Mouse (Mus musculus) natural killer cell, adult 2 months (primary cell): ENCODE results near the gene Bcat2.
A peak's percentile ranks its signal among the peaks of the same experiment; 100 is the strongest.
"Not testable (repeated sequence)": the region's sequence is repeated elsewhere in the genome, so short reads cannot be mapped to it uniquely, and the experiment has no call there.

Source experiments
- DNase-seq, 2 experiments: peaks; one replicate each; pipeline ENCODE4 v3.0.0; 2022; ENCODE audit warnings: low spot score in 2 of 2

Gene Bcat2

DNA sequence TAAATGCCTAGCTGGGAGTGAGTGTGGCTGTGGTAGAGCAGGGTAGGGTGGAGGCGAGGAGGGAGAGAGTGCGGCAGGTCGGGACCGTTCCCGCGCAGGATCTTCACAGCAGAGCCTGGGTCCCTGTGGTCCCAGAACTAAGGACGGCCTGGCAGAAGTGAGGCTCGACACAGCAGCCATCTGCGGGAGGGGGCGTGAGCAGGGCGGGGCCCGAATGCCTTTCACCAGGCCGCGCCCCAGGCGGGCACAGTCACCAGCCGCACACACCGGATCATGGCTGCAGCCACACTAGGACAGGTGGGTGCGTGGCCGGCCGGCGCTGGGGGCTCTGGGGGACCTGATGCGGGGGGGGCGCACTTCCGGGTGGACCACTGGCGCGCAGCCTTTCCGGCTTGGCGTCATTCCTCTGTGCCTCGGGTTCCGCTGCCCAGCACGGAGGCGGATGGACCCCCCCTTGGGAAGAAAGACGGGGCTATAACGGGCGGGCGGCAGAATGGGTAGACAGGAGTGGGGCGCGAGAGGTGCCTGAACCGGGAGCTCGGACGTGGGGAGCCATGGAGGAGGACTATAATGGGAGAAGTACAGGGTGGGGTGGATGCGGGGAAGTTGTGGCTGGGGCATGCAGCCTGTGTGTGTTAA lies at the start of gene Bcat2:
Gene Bcat2, plus strand, starts transcription at position 51 of the 639 bp plus-strand sequence.
- DNase-seq = peak; percentile 63 to 73

DNA sequence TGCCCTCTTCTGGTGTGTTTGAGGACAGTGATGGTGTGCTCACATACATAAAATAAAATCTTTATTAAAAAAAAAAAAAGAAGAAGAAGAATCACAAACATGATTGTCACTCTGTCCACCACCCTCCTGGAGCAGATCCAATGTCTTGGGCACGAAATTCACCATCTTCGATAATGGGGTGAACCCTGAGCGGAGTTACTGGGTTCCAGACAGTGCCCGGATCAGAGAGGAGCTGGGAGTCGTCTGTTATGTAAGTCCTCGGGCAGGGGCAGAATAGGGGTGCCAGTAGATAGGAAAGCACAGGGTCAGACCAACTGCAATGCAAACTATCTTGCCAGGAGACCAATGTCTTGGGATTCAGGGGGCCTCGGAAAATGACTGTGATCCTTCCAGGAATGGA lies 49.3 kb upstream of the Bcat2 start:
- no peak for DNase-seq

DNA sequence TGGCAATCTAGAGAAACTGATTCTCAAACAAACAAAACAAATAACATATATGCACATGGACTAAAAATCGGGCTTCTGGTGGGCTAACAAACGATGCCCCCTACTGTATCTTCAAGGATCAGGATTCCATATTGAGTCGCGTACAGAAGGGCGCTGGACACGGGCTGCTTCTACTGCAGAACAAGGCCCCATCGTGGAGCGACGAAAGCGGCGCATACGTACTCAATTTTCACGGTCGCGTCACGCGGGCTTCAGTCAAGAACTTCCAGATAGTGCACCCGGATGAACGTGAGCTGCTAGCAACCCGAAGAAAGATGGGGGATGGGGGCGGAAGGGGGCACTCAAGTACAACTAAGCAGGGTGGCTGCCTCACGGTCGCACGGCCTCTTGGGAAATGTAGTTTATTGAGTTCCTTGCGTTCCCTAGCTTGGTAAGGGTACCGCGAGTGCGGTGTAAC lies 48.2 kb upstream of the Bcat2 start:
- peak; percentile 90 to 93 for DNase-seq

DNA sequence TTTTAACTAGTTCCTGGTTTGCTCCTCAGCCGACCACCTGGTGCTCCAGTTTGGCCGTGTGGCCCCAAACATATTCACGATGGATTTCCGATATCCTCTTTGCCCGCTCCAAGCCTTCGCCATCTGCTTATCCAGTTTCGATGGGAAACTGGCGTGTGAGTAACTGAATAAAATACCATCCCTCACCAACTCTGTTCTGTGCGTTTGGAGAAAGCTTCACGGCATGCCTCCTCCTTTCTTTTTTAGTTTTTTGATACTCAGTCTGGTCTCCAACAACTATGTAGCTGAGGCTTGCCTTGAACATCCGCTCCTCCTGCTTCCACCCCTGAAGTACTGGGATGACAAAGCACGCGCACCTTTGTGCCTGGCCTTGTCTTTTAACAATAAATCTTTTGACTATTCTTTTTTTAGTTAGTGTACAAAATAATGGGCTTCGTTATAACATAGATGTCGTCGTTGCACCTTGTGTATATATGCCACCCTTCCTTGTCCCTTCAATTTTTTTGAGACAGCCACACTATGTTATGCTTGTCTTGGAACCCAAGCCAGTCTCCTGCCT lies 47.7 kb upstream of the Bcat2 start:
- no peak for DNase-seq

DNA sequence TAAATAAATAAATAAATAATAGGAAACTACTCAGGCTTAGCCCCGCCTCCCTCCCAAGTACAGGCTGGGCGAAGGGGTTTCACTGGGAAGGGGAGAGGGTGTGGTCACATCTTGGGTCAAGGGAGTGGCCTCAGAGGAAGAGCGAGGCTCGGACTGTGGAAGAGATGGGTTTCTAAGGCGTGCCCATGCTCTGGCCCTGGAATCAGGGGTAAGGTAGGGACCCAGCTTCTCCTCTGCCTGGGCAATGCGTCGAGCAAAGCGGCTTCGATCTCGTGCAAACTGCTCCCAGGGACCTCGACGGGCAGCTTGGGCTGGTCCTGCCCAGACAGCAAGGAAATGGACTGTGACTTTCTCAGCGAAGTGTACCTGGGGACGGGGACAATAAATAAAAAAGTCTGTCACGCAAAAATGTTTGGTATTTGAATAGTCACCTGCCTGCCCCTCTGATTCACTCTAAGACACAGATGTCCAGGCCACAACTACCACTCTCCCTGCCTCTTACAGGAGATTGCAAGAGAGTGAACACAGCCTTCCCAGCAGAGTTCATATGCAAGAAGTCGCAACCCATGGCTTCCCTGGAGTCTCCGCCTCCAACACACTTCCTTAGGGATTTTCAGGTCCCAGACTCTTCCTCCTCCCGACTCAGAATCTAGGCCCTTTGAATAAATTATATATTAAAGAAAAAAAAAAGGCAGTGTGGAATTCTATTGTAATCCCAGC lies 46.8 kb upstream of the Bcat2 start:
- no peak for DNase-seq

DNA sequence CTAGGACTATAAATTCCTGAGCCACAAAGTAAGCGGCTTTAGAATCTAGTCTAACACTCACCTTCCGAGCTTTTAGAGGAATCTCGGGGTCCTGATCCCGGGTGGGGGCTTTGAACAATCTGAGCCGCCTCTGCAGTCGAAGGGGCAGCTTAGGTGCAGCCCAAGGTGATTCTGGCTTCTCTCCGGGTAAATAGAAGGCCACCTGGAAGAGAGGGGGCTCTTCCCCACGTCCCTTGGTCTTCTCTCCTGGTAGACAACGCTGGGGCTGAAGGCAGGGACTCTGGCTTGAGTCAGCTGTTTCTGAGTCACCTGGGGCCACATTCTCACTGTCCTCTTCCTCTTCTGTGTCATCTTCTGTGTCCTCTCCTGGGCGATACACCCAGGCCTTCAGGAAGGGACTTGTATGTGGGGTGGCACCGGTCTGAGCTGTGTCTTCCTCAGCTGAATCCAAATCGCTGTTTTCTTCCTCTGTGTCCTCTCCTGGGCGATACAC lies 46.2 kb upstream of the Bcat2 start:
- DNase-seq = no peak

DNA sequence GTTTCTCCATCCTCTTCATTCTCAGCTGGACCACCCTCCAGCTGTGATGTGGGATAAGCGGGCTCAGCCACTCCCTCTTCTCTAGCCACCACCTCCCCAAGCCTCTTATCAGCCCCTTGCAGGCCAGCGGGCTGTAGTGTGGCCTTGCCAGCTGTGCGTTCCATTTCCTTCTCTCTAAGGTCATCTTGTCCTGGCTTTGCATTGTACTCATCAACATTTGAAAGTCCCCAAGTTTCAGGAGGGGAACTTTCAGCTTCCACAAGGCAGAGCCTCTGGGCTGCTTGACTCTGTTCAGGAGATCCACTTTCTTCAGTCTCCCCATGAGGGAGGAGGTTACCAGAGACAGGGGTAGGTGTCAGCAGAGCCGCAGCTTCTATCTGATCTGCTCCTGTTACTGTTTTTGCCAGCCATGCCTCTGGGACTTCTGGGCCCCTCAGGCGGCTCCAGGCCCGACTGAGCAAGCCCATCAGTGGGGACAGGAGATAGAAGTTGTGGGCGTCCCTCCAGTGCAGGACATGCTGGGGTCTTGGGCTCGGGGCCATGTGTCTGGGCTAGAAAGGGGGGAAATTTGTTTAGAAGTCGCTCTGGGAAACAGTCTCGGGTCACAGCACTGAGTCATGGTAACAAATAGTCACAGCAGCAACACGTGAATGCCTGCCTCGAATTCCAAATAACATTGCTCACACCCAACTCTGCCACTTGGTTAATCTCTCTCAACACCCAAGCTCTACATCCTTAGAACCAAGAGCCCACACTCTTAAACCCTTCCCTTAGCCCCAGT lies 44.9 kb upstream of the Bcat2 start:
- DNase-seq = peak in 1 of 2 experiments; percentile 24

DNA sequence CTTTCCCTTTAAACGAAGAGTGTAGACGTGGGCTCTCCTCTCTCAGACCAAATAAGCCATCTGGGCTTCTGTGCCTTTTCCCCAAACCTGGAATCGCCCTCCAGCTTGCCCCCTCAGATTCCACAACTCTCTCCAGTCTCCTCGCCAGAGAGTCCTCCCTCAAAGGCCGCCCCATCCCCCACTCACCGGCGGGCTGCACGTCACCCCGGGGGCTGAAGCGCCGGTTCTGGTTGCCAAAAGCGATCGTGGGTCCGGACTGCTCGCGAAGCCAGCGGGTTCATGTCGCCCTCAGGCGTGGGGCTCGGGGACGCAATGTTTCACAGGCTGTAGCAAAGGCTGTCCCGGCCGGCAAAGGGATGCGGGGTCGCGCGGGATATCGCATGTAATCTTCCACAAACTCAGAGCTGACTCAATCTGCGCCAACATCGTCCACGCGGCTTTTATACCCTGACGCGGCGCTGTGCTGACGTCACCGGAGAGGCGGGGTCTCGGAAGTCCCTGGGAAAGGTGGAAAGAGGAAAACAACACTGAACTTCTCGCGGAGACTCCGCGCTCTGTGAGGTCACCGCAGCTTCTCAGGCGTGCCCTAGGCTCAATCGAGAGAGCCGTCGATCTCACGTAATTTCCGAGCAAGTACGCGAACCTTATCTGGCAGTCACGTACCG lies 44.0 kb upstream of the Bcat2 start, which contains the start of the genes Ppp1r15a and Plekha4:
Gene Ppp1r15a, minus strand, starts transcription at position 460 of the 665 bp plus-strand sequence.
Gene Plekha4, plus strand, starts transcription at position 522 of the 665 bp plus-strand sequence.
- DNase-seq = peak; percentile 97 to 98

DNA sequence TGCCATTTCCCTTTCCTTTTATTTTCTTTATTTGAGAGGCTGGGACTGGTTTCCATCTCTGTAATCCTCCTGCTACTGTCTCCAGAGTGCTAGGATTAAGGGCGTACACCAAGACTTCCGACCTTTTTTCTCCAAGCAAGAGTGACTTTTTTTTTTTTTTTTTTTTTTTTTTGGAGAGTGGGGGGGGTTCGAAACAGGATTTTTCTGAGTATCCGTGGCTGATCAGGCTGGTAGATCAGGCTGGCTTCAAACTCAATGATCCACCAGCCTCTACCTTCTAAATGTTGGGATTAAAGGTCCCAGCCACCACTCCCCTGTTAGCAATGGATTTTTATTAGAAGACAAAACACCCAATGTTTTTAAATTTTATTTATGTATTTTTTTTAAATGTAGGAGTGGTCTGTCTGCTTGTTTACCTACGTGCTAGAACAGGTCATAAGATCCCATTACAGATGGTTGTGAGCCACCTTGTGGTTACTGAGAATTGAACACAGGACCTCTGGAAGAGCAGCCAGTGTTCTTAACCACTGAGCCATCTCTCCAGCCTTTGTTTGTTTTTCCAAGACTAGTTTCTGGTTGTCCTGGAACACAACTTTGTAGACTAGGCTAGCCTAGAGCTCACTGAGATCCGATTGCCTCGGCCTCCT lies 43.4 kb upstream of the Bcat2 start:
- DNase-seq = peak; percentile 35 to 50

DNA sequence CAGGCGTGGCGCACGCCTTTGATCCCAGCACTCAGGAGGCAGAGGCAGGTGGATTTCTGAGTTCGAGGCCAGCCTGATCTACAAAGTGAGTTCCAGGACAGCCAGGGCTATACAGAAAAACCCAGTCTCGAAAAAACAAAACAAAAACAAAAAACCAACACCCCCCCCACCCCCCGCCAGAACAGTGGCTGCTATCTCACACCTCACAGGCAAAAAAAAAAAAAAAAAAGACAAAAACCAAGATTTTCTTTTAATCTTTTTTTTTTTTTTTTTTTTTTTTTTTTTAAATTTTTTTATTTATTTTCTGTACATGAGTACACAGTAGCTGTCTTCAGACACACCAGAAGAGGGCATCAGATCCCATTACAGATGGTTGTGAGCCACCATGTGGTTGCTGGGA lies 42.8 kb upstream of the Bcat2 start:
- not testable (repeated sequence) for DNase-seq

DNA sequence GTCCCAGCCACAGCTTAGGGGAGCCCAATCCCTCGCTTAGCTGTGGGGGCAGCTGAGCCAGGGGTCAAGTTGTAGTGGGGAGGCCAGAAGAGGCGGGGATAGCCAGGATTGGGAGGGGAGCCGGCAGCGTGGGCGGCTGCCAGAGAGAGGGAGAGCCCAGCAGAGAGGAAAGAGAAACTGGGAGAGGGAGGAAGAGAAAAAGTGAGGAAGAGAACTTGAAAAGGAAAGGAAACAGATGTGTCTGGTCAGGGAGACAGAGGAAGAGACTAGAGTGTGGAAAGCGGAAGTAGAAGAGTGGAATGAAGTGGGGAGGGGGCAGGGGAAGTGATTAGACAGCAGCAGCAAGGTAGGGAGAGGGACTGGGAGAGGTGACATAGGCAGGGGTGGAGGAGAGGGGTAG lies 40.5 kb upstream of the Bcat2 start:
- no peak for DNase-seq

DNA sequence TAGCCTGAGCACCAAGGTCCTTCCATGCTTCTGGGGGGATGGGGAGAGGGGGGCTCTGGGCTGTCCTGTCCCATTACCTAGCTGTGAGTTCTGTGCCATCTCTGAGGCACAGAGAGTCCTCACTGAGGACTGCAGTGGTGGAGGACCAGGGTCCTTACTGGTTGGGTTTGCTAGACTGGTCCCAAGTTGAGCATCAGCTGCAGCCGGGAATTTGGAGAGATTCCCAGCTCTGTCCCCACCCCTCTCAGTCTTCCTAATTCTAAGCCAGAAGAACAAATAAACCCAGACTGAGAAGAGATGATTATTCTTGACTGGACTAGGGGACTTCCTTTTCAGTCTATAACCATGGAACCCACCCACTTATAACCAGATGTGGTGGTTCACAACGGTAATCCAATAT lies 39.3 kb upstream of the Bcat2 start:
- no peak for DNase-seq

DNA sequence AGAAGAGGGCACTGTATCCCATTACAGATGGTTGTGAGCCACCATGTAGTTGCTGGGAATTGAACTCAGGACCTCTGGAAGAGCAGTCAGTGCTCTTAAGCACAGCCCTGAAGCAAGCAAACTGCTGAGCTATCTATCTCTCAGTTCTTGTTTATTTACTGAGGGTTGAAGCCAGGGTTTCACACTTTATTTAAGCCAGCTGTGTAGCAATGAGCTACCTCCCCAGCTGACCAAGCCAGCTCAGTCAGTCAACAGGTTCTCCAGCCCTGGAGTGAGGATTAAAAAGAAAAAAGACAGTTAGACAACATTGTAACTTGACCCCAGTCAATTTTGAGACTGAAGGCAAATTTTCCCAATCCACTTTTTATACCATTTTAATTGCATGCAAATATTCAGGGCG lies 34.3 kb upstream of the Bcat2 start:
- no peak for DNase-seq

DNA sequence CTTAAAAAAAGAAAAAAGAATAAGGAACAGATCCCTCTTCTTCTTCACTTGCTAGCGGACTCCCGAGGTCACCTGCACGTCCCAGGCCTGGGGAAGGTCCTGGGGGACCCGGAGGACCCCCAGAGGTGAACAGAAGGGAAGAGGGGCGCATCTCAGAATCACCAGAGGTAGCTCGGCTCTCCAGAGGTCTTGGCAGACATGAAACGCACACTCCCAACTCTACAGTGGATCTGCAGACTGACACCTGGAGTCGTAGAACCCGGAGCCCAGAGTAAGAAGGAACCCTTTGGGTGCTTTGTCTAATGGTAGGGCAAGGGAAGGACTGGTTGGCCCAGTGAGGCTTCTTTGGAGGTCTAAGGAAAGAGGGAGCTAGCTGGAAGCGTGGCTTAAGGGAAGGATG lies 32.4 kb upstream of the Bcat2 start:
- no peak for DNase-seq

DNA sequence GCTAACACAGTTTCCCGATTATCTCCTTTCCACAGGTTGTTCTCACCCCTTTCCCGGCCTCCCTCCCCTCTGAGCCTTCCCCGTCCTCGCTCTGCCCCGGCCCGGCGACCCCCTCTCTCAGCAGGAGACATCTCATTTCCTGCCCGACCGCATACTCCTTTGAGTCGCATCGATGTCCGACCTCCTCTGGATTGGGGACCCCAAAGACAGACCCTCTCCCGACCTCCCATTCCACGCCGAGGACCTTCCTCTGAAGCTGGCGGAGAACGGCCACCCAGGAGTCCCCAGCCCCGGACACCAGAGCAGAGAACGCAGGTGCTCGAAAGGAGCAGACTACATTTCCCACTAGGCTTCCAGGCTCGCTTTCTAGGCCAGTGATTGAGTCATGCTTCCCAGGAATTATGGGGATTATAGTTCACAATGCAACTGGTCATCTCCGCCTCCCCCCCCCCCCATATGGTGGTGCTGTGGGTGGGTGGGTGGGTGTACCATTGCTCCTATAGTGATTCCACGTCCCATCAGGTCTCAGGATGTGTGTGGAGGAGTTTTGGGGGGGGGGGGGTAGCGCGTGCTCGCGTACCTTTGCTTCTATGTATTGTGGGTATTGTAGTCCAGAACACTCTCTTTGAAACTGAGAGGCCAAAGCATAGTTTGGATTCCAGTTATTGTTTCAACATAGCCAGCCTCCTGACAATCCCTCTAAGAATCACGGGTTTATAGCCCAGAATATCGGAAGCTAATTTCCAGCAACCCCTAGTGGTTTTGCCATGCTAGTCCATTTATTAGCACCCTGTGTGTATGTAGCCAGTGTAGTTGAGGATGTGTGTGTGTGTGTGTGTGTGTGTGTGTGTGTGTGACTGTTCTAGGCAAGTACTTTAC lies 31.6 kb upstream of the Bcat2 start:
- no peak for DNase-seq

DNA sequence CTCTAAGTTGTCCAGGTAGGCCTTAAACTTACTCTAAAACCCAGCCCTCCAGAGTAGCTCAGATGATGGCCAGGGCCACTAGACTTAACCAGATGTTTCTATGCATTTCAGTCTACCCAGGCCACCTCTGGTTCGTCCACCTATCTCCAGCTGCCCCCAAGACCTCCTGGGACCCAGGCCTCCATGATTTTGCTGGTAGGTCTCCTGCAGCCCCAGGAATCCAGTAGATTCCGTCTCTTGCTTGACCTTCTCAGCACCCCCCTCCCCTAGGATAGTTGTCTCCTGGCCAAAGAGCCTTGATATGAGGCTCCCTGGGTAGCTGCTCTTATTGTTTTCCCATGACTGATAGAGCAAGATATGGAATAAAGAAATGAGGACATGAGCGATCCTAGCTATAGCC lies 30.9 kb upstream of the Bcat2 start:
- no peak for DNase-seq

DNA sequence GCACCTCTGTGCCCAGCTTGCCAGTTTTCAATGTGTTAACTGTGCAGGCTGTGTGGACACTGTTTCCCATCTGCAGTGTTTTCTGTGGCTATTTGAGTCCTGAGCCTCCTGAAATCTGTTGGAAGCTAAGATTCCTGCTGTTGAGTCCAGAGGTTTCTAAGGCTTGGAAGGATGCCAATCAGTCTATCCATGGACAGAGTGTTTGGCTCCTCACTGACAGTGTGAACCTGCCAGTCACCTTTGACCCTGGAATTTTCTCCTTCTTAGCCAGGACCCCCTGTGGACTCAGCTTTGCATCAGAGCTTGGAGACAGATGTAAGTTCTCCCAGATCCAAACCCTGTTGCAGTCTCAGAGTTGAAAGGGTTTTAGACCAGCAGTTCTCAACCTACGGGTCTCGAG lies 29.7 kb upstream of the Bcat2 start:
- no peak for DNase-seq

DNA sequence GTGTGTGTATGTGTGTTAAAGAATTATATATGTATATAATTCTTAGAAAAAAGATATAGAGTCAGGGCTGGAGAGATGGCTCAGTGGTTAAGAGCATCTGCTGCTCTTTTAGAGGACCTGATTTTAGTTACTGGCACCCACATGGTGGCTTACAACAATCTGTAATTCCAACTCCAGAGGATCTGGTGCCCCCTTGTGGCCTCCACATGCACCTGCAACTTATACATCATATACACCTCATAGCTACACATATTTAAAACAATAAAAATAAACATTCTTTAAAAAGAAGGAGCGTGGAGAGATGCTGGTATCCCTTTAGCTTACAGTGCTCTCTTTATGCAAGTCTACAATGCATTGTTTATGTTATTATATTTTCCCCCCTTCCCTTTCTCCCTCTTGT lies 25.4 kb upstream of the Bcat2 start:
- DNase-seq = no peak

DNA sequence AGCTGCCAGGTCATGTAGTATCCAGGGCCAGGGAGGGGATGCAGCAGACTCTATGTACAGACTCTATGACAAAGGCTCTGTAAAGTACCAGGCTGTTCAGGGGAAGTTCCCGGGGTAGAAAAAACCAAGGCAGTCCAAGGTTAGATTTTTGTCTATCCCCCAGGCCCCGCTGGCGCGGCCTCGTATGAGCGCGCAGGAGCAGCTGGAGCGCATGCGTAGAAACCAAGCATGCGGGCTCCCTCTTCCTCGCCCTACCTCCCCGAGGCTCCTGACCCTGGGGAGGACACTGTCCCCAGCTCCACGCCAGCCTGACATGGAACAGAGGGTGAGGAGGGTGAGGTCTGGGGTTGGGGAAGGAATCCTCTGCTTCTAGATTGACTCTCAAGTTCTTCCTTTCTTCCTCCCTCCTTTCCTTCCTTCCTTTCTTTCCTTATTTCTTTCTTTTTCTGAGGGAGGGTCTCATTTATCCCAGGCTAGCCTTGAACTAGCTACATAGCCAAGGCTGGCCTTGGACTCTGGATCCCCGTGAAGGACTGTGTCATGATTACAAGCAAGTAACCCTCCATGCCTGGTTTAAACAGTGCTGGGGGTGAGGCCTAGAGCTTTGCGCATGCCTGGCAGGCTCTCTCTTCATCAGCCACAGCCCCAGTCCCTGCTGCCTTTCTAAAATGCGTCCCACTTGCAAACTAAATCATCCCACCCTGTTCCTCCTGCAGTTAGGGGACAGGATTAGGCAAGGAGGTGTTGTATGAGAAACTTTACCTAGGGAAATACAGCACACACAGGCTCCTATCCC lies 20.1 kb upstream of the Bcat2 start:
- no peak for DNase-seq
